Mouse (Mus musculus) kidney, adult 9 months (tissue): ENCODE measurements around the gene Fbxo8.
A peak's percentile ranks its signal among the peaks of the same experiment; 100 is the strongest.

ENCODE experiments used
- DNase-seq: peaks from one replicate; pipeline ENCODE4 v3.0.0; 2022

The Fbxo8 gene

DNA sequence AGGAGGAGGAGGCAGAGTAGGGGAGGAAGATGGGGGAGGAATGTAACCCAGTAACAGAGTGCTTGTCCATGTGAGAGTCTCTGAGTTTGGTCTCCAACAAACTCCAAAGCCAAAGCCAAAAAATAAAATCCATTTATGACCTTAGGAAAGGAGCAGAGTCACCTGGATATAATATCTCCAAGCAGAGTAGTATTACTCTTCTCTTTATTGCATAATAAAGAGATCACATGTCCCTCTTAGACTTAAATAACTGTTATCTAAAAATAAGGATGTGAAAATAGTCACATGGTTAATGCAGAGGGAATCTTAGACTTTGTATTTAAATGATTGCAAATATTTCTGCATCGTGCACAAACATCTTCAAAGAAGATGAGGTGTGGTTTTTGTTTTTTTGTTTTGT lies 63.3 kb downstream of the Fbxo8 start:
- DNase-seq, result no peak

DNA sequence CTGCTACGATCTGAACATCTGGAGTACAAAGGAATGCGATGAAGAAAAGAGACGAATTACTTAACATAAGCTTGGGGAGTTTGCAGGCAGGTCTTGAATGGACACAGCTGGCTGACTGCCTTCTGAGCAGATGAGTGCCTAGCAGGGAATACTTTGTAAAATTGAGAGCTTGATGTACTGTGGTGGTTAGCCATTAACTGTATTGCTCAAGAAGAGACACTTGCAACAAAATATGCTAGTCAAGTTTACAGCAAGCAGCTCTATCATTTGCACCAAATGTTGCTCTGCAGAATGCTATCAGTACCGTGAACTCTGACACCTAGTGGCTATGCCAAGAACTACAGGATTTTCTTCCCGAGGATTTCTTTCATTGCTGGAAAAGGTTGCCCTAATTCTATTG lies 64.1 kb downstream of the Fbxo8 start:
- DNase-seq, result peak; percentile 76

DNA sequence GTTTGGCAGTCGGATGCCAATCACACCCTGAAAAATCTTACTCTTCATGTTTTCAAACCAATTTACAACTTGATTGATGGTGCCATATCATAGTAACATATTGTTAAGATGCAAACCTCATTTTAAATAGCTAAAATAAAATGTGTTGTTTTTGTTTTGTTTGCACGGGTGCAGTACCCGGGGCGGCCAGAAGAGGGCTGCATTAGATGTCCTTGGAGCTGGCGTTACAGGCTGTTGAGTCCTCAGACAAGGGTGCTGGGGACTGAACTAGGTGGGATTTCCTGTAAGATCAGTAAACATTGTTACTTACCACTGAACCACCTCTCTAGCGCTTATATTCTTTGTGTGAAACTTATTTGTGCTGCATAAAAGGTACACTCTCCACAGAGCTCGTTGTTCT lies 65.4 kb downstream of the Fbxo8 start:
- DNase-seq, result peak; percentile 36

DNA sequence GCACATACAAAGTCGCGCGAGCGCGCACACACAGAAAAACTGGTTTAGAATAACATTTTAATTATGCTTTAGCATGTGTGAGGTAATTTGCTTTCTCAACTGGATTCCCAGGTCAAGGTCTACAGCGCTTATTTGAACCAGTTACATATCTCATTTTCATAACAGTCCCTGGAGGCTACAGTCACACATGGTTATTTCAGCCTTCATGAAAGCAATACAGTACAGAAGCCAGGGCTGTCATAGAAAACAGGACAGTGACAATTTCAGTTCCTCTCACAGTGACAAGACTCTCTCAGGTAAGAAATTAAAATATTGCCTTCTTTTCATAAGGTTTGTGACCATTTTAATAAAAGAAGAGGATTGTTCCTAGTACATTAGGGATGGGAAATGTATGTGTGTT lies 66.4 kb downstream of the Fbxo8 start:
- no peak for DNase-seq

DNA sequence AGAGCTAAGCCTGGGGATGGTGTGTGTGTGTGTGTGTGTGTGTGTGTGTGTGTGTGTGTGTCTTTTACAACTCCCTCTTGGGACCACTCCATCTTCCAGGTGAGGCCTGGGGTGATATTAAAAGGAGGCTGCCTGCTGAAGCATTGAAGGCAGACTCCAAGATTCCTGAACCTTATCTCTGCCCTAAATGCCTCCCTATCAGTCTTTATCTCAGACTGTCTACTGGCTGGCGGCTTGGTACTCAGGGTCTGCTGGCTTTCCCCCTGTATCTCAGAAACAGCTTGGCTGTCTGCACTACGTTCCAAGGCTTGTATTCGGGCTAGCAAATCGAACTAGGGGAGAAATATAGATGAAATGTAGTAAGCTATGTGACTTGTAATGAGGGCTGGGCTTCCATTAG lies 68.2 kb downstream of the Fbxo8 start:
- no peak for DNase-seq

DNA sequence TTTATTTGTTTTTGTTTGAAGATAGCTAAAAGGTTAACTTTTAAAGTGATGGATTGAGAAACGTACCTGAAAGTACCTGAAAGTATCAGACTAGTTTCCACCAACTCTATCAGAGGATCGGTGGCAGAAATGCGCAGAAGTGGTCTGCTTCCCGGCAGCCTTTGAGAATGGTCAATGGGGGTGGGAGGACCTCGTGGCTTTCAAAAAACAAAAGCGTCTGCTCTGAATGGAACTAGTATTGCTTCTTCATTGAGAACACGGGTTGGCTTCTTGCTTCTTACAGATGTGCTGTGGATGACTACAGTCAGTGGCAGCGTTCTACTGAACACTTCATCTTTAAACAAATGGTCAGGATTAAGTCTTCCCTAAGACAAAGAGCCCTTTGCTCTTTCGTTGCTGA lies 68.7 kb downstream of the Fbxo8 start:
- no peak for DNase-seq

DNA sequence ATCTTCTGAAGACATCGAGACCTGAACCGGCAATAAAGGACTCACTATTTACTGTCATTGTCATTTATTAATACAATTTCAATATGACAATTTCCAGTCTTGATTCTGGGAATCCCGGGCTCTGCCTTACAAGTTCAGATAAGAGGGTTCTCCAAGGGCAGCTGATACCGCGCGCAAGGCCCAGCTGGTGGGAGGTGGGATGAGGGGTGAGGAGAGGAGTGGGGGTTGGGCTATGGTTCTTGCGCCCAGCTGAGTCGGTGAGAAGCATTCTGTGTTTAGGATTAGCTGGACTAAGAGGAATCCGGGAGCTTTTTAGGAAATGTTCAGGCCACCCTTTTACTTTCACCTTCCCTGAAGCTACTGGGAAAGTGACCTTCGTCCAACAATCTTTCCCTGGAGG lies 69.8 kb downstream of the Fbxo8 start:
- no peak for DNase-seq

DNA sequence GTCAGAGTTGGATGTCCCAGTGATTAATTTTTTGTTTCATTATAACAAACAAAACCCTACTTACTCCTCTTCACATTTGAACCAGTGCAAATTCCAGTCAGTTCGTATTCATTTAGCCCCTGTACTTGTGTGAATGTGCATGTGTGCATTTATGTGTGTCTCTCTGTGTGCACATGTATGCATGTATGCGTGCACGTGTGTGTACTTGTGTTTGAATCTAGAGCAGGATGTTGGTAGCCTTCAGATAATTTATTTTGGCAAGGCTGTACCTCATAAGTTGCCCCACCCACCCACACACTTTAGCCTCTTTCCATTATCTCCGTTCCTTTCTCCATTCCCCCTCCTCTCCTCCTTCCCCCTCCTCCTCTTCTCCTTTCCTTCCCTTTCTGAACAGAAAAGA lies 70.2 kb downstream of the Fbxo8 start:
- DNase-seq, result no peak

DNA sequence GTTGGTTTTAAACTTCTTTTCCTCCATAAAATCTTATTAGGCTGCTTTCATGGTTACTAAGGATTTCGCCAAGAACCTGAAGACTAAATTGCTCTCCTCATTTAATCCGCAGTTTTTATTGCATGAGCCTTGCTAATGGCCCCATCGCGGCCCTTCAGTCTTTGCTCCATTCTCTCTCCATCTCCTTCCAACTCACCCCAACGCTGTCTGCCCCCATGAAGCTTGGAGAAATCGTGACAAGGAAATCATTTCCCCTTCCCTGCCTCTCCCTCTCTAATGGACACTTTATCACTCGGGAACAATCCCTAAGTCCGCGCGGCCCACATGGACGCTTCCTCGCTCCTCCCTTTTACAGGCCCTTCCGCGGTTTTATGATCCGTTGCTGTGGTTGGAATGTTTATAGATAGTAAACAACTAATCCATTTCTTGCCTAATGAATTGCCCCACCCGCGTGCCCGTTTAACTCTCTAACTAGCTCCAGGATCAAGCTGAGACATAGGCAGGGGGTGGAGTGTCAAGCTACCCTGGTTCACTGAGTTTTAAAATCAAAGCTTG lies 71.7 kb downstream of the Fbxo8 start:
- no peak for DNase-seq

DNA sequence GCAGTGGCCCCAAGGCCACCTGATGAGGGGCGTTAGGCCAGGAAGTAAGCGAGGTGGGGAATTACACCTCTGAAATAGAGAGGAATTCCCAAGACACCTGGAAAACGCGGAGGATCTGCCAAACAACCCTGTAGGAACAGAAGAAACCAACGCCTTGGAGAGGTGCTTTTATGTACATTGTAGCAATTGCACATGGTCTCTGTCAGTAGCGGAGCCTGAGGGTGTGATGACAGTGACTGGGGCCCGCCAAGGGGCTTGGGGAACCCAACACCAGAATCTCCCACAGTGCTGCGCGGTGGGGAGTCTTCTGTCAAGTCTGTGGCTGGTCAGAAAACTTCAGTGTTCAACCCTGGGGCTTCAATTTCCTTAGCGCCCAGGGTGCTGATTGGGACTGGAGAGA lies 72.5 kb downstream of the Fbxo8 start:
- no peak for DNase-seq

DNA sequence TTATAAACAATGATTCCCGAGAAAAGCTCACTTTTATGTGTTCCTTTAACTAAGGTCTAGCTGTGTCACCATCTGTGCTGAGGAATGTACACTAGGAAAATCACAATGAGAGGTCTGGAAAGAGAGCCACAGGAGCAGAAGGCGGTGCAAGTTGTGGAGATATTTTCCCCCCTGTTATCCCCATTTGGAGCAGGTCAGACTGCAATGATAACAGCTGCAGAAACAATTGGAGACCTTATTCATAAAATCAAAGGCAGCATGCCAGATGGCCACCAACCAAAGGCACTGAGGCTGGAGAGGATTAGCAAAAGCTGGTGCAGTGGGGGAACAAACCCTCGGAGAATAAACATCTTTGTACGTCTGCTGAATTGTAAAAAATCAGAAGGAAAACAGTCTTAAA lies 78.3 kb downstream of the Fbxo8 start:
- no peak for DNase-seq

DNA sequence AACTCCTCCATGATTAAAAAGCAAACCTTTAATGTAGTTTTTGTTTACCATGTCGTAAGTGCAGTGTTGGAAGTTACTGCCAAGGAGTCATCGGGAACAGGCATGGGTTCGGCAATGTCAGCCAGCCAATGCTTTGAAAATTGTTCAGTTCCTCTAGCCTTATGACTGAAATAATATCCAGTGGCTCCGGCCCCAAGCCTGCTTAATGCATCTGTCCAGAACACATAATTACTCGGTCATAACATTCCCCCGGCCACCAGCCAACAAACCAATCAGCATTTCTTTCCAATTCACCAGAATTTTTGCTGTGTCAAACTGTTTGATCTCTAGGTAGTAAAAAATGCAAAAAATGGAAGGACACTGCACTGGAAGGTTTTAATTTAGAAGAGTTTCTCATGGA lies 88.4 kb downstream of the Fbxo8 start:
- no peak for DNase-seq
